Mouse (Mus musculus) neural tube, embryonic 10.5 days (tissue): ENCODE results near the gene Dnajb4.
A peak's percentile ranks its signal among the peaks of the same experiment; 100 is the strongest.

Source experiments
- DNase-seq: peaks from one replicate; pipeline ENCODE4 v3.0.0-alpha.2; 2017; ENCODE audit warnings: low spot score; ENCODE audit errors: extremely low spot score

The Dnajb4 gene

GRCm38 (mm10) chr3:152209967-152210634, at the start of gene Dnajb4, which contains the start of gene Fubp1:
Gene Dnajb4, minus strand, starts transcription at chr3:152210302.
Gene Fubp1, plus strand, starts transcription at chr3:152210422.
- peak; percentile 99 for DNase-seq

DNA sequence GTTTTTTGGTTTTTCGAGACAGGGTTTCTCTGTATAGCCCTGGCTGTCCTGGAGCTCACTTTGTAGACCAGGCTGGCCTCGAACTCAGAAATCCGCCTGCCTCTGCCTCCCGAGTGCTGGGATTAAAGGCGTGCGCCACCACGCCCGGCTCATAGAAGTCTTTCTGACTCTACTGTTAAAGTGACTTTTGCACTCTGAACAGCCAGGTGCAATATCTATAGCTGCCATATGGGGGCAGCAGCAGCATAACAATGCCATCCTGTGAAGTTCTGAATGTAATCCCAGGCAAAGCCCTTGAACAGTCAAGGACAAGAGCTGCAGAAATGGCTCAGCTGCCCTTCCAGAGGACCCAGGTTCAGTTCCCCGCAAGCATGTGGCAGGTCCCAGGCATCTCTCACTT, 49.3 kb upstream of the Dnajb4 start:
- peak; percentile 85 for DNase-seq

DNA sequence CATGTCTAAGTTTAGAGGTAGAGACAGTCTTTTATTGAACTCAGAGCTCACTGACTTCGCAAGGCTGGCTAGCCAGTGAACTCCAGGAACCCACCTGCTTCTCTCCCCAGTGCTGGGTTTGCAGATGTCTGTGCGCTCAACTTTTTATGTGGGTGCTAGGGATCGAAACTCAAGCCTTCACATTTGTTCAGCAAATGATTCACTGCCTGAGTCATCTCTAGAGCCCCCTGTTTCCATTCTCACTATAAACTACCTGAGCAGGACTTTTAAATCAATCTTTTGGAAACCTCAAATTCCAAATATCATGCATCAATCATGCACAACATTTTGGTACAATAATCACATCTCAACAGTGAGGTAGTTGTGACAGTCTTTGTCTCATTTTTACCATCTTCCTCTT, 47.4 kb upstream of the Dnajb4 start:
- DNase-seq: no peak

GRCm38 (mm10) chr3:152250487-152250886, 40.4 kb upstream of the Dnajb4 start:
- DNase-seq: no peak

DNA sequence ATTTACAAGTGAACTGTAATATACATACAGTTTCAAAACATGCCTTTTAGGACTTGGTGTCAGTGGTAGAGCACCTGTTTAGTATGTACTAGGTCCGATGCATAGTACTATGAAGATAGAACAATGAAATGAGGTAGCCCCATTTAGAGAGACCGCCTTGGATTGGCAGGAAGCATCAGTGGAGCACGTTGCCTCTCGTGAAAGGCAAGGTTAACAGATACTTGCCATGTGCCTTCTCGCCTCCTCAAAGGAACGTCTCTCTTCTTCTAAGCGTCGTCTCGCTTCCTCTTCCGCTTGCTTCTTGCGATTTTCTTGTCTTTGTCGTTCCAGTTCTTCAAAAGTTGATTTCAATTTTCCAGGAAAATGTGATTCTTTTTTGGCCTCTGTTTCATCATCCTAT, 37.6 kb upstream of the Dnajb4 start:
- no peak for DNase-seq

DNA sequence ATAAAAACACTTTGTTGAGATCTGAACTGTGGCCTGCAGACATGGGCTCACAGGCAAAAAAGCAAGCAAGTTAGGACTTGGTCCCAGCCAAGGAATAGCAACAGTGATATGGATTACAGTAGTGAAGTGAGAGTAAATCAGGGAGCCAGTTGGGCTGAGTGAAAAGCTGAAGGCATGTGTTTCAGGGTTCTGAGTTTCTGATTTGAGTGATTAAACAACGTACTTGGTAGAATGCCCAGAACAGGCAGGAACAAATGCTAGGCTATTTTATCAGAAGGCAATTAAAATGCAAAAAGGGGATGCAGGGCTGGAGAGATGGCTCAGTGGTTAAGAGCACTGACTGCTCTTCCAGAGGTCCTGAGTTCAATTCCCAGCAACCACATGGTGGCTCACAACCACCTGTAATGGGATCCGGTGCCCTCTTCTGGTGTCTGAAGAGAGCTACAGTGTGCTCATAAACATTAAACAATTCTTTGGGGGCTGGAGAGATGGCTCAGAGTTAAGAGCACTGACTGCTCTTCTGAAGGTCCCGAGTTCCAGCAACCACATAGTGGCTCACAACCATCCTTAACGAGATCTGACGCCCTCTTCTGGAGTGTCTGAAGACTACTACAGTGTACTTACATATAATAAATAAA, 35.3 kb upstream of the Dnajb4 start:
- no peak for DNase-seq

GRCm38 (mm10) chr3:152243304-152243703, 33.2 kb upstream of the Dnajb4 start:
- DNase-seq: no peak

GRCm38 (mm10) chr3:152241098-152241497, 31.0 kb upstream of the Dnajb4 start:
- DNase-seq: no peak

GRCm38 (mm10) chr3:152239592-152239991, 29.5 kb upstream of the Dnajb4 start:
- no peak for DNase-seq

DNA sequence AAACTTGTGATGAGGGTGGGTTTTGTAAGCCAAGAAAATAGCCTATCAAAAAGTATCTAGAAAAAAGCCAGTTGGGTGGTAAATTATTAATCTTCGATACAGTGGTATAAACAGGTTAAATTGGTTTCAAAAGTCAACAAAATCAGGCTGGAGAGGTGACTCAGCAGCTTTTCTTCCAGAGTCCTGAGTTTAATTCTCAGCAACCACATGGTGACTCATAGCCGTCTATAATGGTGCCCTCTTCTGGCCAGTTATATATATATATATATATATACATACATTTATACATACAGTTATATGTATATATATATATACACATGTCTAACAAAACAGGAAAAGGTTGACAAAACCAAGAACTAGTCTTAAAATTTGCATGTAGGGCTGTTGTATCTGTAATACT, 28.7 kb upstream of the Dnajb4 start:
- DNase-seq: no peak

DNA sequence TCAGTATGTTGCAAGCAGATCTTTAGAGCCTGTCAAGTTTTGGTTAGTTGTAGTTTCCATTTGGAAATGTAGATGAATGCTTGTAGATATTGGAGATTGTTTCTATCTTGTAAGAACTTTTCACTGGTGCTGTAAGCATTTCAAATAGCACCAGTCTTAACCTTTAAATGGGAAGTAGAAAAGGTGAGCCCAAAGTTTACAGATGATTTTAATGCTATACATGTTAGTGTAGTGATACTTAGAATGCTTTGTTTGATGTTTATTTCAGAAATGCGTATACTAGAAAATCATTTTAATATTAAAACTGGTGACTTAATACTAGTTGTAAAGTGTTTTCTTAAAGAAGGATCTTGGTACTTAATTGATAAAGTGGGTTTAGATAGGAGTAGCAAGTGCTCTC, 25.7 kb upstream of the Dnajb4 start:
- no peak for DNase-seq

DNA sequence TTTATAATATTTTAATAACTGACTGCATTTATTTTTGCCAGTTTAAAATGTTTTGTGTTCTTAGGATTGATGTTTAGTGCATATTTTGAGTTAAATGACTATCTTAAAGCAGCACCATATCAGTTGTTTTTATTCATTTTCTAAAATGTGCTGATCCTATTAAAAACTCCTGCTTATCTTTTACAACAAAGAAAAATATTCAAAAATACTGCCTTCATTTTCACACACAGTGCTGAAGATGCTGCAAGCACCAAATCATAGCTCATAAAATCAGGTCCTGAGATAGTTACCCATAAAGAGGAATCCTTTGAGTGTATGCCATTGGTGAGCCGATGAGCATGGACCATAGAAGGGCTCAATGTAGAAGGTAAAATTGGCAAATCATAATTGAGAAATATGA, 25.1 kb upstream of the Dnajb4 start:
- no peak for DNase-seq

DNA sequence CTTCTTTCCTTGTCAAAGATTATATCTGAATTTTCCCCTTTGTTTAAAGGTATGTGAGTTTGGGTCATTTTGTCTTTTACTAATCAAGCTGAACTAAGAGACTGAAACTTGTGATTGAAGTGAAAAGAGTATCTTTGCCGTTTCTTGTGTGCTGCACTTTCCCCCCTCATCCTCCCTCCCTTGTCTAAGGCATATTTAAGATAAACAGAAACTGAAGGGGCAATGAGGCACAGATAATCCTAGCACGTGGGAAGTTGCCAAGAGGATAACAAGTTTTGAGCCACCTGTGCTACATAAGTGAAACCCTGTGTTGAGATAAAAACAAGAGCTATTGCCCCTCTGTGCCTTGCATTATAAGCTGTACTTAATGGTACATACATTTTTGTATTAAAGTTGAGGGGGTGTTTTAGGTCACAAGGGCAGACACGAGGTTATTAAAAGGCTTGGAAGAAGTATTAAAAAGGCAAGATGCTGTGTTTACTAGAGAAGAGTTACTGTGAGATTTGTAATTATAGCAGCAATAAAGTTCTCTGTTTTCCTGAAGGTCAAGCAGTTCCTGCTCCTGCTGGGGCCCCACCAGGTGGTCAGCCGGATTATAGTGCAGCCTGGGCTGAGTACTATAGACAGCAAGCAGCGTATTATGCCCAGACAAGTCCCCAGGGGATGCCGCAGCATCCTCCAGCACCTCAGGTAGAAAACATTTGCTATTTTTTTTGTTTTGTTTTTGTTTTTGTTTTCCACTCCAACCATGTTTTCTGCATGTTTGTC, 21.4 kb upstream of the Dnajb4 start:
- no peak for DNase-seq

DNA sequence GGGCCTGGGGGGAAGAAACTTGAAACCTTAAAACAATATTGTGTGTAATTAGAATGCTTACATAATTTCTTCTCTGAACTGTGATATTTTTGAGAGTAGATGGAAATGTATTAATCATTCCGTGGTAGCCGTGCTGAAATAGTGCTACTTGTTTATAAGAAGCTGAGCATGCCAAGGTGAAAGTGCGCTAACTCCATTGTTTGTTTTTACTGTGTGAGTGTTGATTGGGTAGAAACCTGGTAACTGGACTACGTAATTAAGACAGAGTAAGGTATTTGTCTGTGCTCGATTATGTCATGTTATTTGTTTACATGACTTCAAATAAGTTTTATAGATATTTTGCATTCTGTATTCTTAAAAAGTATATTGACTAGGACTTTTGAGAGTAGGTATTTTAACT, 19.2 kb upstream of the Dnajb4 start:
- DNase-seq: no peak

DNA sequence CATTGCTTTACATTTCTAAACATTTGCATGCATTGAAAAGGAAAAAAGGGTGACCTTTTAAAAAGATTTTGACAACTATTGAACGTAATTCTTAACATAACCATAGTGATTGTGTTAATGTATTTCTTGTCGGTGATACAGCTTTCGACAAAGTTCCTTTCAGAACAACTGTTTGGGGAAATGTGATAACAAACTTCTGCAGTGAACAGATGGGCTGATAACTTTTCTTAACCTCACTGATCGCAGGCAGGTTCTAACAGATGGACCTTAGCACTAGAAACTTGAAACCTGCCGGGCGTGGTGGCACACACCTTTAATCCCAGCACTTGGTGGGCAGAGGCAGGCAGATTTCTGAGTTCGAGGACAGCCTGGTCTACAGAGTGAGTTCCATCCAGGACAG, 18.7 kb upstream of the Dnajb4 start:
- no peak for DNase-seq

DNA sequence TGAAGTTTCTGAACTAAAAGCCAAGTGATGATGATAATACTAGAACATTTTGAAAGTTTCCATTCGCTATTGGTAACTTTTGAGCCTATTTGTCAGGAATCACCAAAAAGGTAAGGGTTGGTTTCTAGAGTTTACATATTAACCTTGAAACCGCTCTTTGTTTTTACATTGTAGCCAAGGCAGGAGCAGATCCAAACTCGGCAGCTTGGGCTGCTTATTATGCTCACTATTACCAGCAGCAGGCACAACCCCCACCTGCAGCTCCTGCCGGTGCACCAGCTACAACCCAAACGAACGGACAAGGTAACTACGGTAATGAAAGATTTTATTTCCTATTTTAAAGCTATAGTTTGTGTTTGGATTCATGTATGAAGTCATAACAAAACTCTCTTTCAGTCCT, 15.8 kb upstream of the Dnajb4 start:
- no peak for DNase-seq

GRCm38 (mm10) chr3:152224918-152225317, 14.8 kb upstream of the Dnajb4 start:
- no peak for DNase-seq

DNA sequence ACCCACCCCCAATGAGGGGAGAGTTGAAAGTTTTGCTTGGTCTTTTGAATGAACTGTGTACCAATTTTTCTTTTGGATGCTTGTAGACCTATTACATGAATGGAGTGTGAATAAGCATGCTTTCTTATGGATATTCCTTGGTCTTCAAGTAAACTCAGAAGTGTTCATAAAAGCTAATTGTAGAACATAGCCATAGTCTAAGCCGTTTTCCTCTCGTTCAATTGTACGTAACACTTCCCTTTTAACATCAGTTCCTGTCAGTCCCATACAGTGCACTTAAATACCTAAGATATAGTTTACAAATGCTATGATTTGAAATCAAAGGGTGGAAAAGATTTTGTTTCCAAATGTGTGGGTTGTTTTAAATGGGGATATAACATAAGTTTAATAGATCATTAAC, 3.3 kb upstream of the Dnajb4 start:
- no peak for DNase-seq

GRCm38 (mm10) chr3:152211731-152212279, 1.7 kb upstream of the Dnajb4 start:
- no peak for DNase-seq

DNA sequence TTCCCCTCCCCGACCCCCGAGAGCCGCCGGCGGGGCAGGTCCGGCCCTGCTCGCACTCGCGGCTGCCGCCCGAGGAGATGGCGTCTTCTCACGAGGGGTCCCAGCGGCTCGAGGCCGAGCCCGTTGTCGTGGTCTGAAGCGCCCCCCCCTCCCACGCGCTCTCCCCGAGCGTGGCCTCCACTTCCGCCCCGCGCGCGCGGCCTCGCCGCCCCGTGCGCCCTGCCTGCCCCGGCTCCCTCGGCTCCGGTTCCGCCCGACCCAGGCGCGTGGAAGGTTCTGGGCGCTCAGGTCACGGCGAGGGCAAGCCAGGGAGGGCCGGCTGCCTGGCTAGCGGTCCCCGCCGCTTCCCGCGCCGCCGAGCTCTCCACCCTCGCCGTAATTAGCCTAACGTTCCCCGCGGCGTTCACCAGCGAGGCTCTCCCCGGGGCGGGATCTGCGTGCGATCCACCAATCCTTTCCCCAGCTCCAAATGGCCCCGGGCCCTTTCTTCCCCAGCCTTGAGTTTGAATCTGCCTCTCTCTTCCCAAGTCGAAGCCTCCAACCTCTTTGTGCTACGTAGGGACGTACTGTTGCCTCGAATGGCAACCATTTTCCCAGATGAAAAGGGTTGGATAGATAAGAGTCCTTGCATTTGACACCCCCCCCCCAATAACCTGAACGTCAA, 758 bp upstream of the Dnajb4 start:
- peak; percentile 82 for DNase-seq

- no peak for DNase-seq
Measured at GRCm38 (mm10) chr3:152209177-152209966, 730 bp downstream of the Dnajb4 start.
